Mouse (Mus musculus) CH12.LX (cell line): ENCODE measurements at regions not wholly inside any gene's neighbourhood (a gene's known extent, or its start where the extent isn't known, plus 50 kb on each side); places are given as distances from the start of the nearest gene placed in this dataset.
A peak's percentile ranks its signal among the peaks of the same experiment; 100 is the strongest.

Experiments used
- DNase-seq: peaks from one replicate; pipeline ENCODE4 v3.0.0-alpha.2; 2013; ENCODE audit errors: extremely low read depth
- H3K27ac ChIP-seq: 2 replicates; pipeline ENCODE4 v1.5.1; 2012; ENCODE audit warnings: low read depth, mild to moderate bottlenecking, control low read depth, moderate library complexity; ENCODE audit not compliant: insufficient read depth
- H3K27me3 ChIP-seq: replicated peaks from 2 replicates; pipeline ENCODE3; 2012; ENCODE audit warnings: inconsistent platforms
- H3K36me3 ChIP-seq, 2 experiments: replicated peaks in 1 of 2; 2 replicates each; pipeline versions ENCODE3 to v1.6.1; 2012; ENCODE audit warnings: inconsistent platforms in 1 of 2, low read length in 1 of 2, mild to moderate bottlenecking in 1 of 2, mixed read lengths in 1 of 2, moderate library complexity in 1 of 2; ENCODE audit not compliant: control insufficient read depth in 1 of 2, insufficient read depth in 1 of 2
- H3K4me1 ChIP-seq, 2 experiments: 2 replicates each; pipeline ENCODE4 v1.6.1; 2012; ENCODE audit warnings: inconsistent platforms in 1 of 2, moderate library complexity in 1 of 2; ENCODE audit not compliant: insufficient read depth in 2 of 2, control insufficient read depth in 1 of 2
- H3K4me2 ChIP-seq: 2 replicates; pipeline ENCODE4 v1.6.1; 2012; ENCODE audit warnings: low read depth, mild to moderate bottlenecking, control low read depth; ENCODE audit not compliant: poor library complexity, insufficient read depth, severe bottlenecking
- H3K4me3 ChIP-seq, 3 experiments: fragments of 150-350 bp in 1 of 3; sonication (generic) in 1 of 3; replicated peaks in 1 of 3; 2 replicates each; pipeline versions ENCODE3 to v1.5.1; 2011 to 2012; ENCODE audit warnings: low read depth in 2 of 3, low read length in 2 of 3, mild to moderate bottlenecking in 2 of 3, moderate library complexity in 2 of 3, control low read depth in 1 of 3, improper control_type of control experiment in 1 of 3, inconsistent platforms in 1 of 3, mixed read lengths in 1 of 3; ENCODE audit not compliant: poor library complexity in 1 of 3
- H3K79me2 ChIP-seq: replicated peaks from 2 replicates; pipeline ENCODE4 v1.6.1; 2012; ENCODE audit warnings: mild to moderate bottlenecking, moderate library complexity; ENCODE audit not compliant: control insufficient read depth, poor library complexity, insufficient read depth, severe bottlenecking; ENCODE audit errors: extremely low read depth
- H3K9ac ChIP-seq: 2 replicates; pipeline ENCODE4 v1.6.1; 2012; ENCODE audit warnings: low read depth, mild to moderate bottlenecking, control low read depth, moderate library complexity; ENCODE audit not compliant: insufficient read depth
- H3K9me3 ChIP-seq: replicated peaks from 2 replicates; pipeline ENCODE3; 2012; ENCODE audit warnings: low read length, inconsistent platforms, mixed read lengths
- BHLHE40 ChIP-seq: IDR thresholded peaks from 2 replicates; pipeline ENCODE4 v1.6.1; 2011; ENCODE audit warnings: mild to moderate bottlenecking, low read depth, low read length, improper control_type of control experiment
- CHD2 ChIP-seq: IDR thresholded peaks from 2 replicates; pipeline ENCODE4 v1.6.1; 2011; ENCODE audit warnings: low read length, improper control_type of control experiment
- CTCF ChIP-seq, 2 experiments: IDR thresholded peaks in 1 of 2; conservative IDR thresholded peaks in 1 of 2; 2 replicates each; pipeline ENCODE4 v1.5.1; 2011 to 2012; ENCODE audit warnings: low read depth in 2 of 2, low read length in 2 of 2, improper control_type of control experiment in 1 of 2, inconsistent platforms in 1 of 2, mild to moderate bottlenecking in 1 of 2, moderate library complexity in 1 of 2
- EP300 ChIP-seq: IDR thresholded peaks from 2 replicates; pipeline ENCODE4 v1.6.1; 2011; ENCODE audit warnings: low read length, improper control_type of control experiment
- ETS1 ChIP-seq: conservative IDR thresholded peaks from 2 replicates; pipeline ENCODE4 v1.6.1; 2012; ENCODE audit warnings: low read depth, mild to moderate bottlenecking, inconsistent platforms, low read length, improper control_type of control experiment, moderate library complexity
- HCFC1 ChIP-seq: IDR thresholded peaks from 2 replicates; pipeline ENCODE4 v1.6.1; 2012; ENCODE audit warnings: low read depth, mild to moderate bottlenecking, inconsistent platforms, low read length, improper control_type of control experiment
- KAT2A ChIP-seq: IDR thresholded peaks from 2 replicates; pipeline ENCODE4 v1.6.1; 2012; ENCODE audit warnings: low read length, improper control_type of control experiment, inconsistent platforms; ENCODE audit not compliant: insufficient replicate concordance
- MAX ChIP-seq: IDR thresholded peaks from 2 replicates; pipeline ENCODE4 v1.6.1; 2011; ENCODE audit warnings: low read length, improper control_type of control experiment
- MEF2A ChIP-seq: IDR thresholded peaks from 2 replicates; pipeline ENCODE4 v1.6.1; 2014; ENCODE audit warnings: low read depth, mild to moderate bottlenecking, inconsistent platforms, low read length, improper control_type of control experiment, borderline replicate concordance
- NRF1 ChIP-seq: IDR thresholded peaks from 2 replicates; pipeline ENCODE4 v1.6.1; 2014; ENCODE audit warnings: low read depth, mild to moderate bottlenecking, inconsistent platforms, low read length, improper control_type of control experiment, moderate library complexity
- POLR2A ChIP-seq: IDR thresholded peaks from 2 replicates; pipeline ENCODE4 v1.6.1; 2011; ENCODE audit warnings: low read depth, mild to moderate bottlenecking, improper control_type of control experiment, low read length
- RAD21 ChIP-seq: IDR thresholded peaks from 2 replicates; pipeline ENCODE4 v1.6.1; 2011; ENCODE audit warnings: low read depth, mild to moderate bottlenecking, low read length, improper control_type of control experiment, moderate library complexity
- RCOR1 ChIP-seq: conservative IDR thresholded peaks from 2 replicates; pipeline ENCODE4 v1.6.1; 2012; ENCODE audit warnings: low read depth, mild to moderate bottlenecking, inconsistent platforms, low read length, improper control_type of control experiment
- SMC3 ChIP-seq: IDR thresholded peaks from 2 replicates; pipeline ENCODE4 v1.6.1; 2011; ENCODE audit warnings: low read depth, low read length, improper control_type of control experiment
- TCF12 ChIP-seq: IDR thresholded peaks from 2 replicates; pipeline ENCODE4 v1.6.1; 2014; ENCODE audit warnings: low read depth, mild to moderate bottlenecking, inconsistent platforms, low read length, improper control_type of control experiment
- USF1 ChIP-seq: IDR thresholded peaks from 2 replicates; pipeline ENCODE4 v1.6.1; 2014; ENCODE audit warnings: low read depth, mild to moderate bottlenecking, inconsistent platforms, low read length, improper control_type of control experiment
- ZKSCAN1 ChIP-seq: IDR thresholded peaks from 2 replicates; pipeline ENCODE4 v1.6.1; 2012; ENCODE audit warnings: low read depth, inconsistent platforms, low read length, improper control_type of control experiment, borderline replicate concordance
- ZMIZ1 ChIP-seq: IDR thresholded peaks from 2 replicates; pipeline ENCODE4 v1.6.1; 2012; ENCODE audit warnings: low read depth, mild to moderate bottlenecking, inconsistent platforms, low read length, improper control_type of control experiment
- ZNF384 ChIP-seq: IDR thresholded peaks from 2 replicates; pipeline ENCODE4 v1.6.1; 2012; ENCODE audit warnings: low read depth, low read length, improper control_type of control experiment, inconsistent platforms
- dilution Hi-C: fragments of 300-500 bp; cut with MboI; formaldehyde crosslinking; loops from 2 replicates; pipeline ENCODE4 v1.14.3; 2020; ENCODE audit warnings: low sequenced_read_pairs; ENCODE audit not compliant: extremely low pct_unique_long_range_greater_than_20kb, extremely low pct_ligation_motif_present
- in situ Hi-C: fragments of 300-500 bp; cut with MboI; formaldehyde crosslinking; loops from 3 replicates; pipeline ENCODE4 v1.14.3; 2019; ENCODE audit warnings: low sequenced_read_pairs, low pct_ligation_motif_present, low pct_unique_long_range_greater_than_20kb, mixed read lengths

GRCm38 (mm10) chr11:24308253-24308633, 230.4 kb downstream of the Bcl11a start:
- DNase-seq, result no peak
- Histone ChIP-seq H3K27me3 (no peaks in the 10 kb centered on the region), H3K9ac (no peak overlapping the region), H3K4me1 (no peaks in the 10 kb centered on the region), H3K4me3 (no peak overlapping the region), H3K27ac (no peak overlapping the region), H3K79me2 (no peaks in the 10 kb centered on the region), H3K9me3 (peaks cover 5% of the 10 kb centered on the region), H3K4me2 (no peak overlapping the region), H3K36me3 (no peaks in the 10 kb centered on the region)
- dilution Hi-C loops (no loop called here), in situ Hi-C loops (no loop called here)
- no peak for TF ChIP-seq ZMIZ1
- TF ChIP-seq CHD2, result no peak
- no peak for TF ChIP-seq NRF1
- TF ChIP-seq ZNF384, result no peak
- no peak for TF ChIP-seq SMC3
- no peak for TF ChIP-seq USF1

GRCm38 (mm10) chr11:24314046-24314445, 236.2 kb downstream of the Bcl11a start:
- Histone ChIP-seq H3K27me3 (no peaks in the 10 kb centered on the region), H3K9me3 (peaks cover 5% of the 10 kb centered on the region), H3K36me3 (no peaks in the 10 kb centered on the region), H3K4me2 (no peak overlapping the region), H3K79me2 (no peaks in the 10 kb centered on the region), H3K9ac (no peak overlapping the region), H3K27ac (no peak overlapping the region)
- TF ChIP-seq RCOR1, result no peak
- TF ChIP-seq BHLHE40, result no peak
- no peak for TF ChIP-seq MAX
- TF ChIP-seq EP300, result no peak
- no peak for TF ChIP-seq ETS1
- TF ChIP-seq ZMIZ1, result no peak
- no peak for TF ChIP-seq KAT2A
- no peak for TF ChIP-seq POLR2A
- no peak for TF ChIP-seq ZKSCAN1
- TF ChIP-seq HCFC1, result no peak
- TF ChIP-seq MEF2A, result no peak
- TF ChIP-seq, all 38 proteins: peak for 0
- Histone ChIP-seq H3K4me3 (no peak overlapping the region), H3K4me1 (no peaks in the 10 kb centered on the region)
- no peak for DNase-seq
- in situ Hi-C loops, result no loop called here
- dilution Hi-C loops, result no loop called here

- H3K27ac ChIP-seq, result no peak overlapping the region
- no peaks in the 10 kb centered on the region for H3K27me3 ChIP-seq
- dilution Hi-C loops, result no loop called here
- H3K9ac ChIP-seq, result no peak overlapping the region
- TF ChIP-seq TCF12, result no peak
- TF ChIP-seq CTCF (conservative IDR thresholded peaks at IDR 0.05 in 1 of 2, IDR thresholded peaks at IDR 0.05 in 1 of 2; ENCODE audit: low read depth in 2 of 2, low read length in 2 of 2), result peak in 1 of 2 experiments; percentile 10; a peak in 1 of 4 replicates
- peak; percentile 30 for TF ChIP-seq RAD21
- no peaks in the 10 kb centered on the region for H3K4me1 ChIP-seq
- no peak overlapping the region for H3K4me2 ChIP-seq
- in situ Hi-C loops, result no loop called here
- no peaks in the 10 kb centered on the region for H3K36me3 ChIP-seq
- no peaks in the 10 kb centered on the region for H3K79me2 ChIP-seq
- no peak overlapping the region for H3K4me3 ChIP-seq
- peaks cover under 1% of the 10 kb centered on the region for H3K9me3 ChIP-seq
- no peak for DNase-seq
These were observed 237.7 kb downstream of the Bcl11a start for GRCm38 (mm10) chr11:24315582-24315981.
